Mouse (Mus musculus): ENCODE data around the gene Ubqln4. TPM values are rescaled to one million over a fixed set of nuclear protein-coding genes. Genes with fewer than 3 reads are reported as not detected.

The Ubqln4 gene
- polyA plus RNA-seq, 1 experiment from 2014 or later, result 38.4 TPM

- peak overlapping the region; percentile 100; the same call in 1 of the 2 replicates for H3K9ac ChIP-seq
Measured at GRCm38 (mm10) chr3:88528646-88529045, 24.9 kb upstream of the Ubqln4 start.

GRCm38 (mm10) chr3:88529204-88530000, 24.2 kb upstream of the Ubqln4 start:
- H3K4me3 ChIP-seq, result peak overlapping the region; percentile 63
- H3K9ac ChIP-seq, result peak overlapping the region; percentile 100
- H3K36me3 ChIP-seq, result peaks cover 10% of the 10 kb centered on the region
- WGBS, result 20% methylated on average over 7 of the region's 7 CpGs
- H3K27me3 ChIP-seq, result no peaks in the 10 kb centered on the region
- peaks cover 62% of the 10 kb centered on the region for H3K4me1 ChIP-seq (replicated peaks)
- peak overlapping the region; percentile 99 for H3K27ac ChIP-seq (replicated peaks)
- ATAC-seq (ENCODE audit: low read depth), result no peak
- peak overlapping the region; percentile 99 for H3K4me2 ChIP-seq
- H3K9me3 ChIP-seq, result no peaks in the 10 kb centered on the region

More at GRCm38 (mm10) chr3:88528646-88529045, 24.9 kb upstream of the Ubqln4 start:
- H3K27ac ChIP-seq (replicated peaks), result 0 out of 2 replicates have a peak overlapping the region, but pooled peaks have one; percentile 99
- H3K27me3 ChIP-seq, result no peaks in the 10 kb centered on the region
- H3K4me3 ChIP-seq, result peak overlapping the region; percentile 63
- no peaks in the 10 kb centered on the region for H3K9me3 ChIP-seq
- 82% methylated on average over 11 of the region's 11 CpGs for WGBS
- H3K4me2 ChIP-seq, result peak overlapping the region; percentile 99
- no peak for ATAC-seq (ENCODE audit: low read depth)
- H3K36me3 ChIP-seq, result peaks cover 16% of the 10 kb centered on the region
- peaks cover 55% of the 10 kb centered on the region for H3K4me1 ChIP-seq (replicated peaks)

DNA sequence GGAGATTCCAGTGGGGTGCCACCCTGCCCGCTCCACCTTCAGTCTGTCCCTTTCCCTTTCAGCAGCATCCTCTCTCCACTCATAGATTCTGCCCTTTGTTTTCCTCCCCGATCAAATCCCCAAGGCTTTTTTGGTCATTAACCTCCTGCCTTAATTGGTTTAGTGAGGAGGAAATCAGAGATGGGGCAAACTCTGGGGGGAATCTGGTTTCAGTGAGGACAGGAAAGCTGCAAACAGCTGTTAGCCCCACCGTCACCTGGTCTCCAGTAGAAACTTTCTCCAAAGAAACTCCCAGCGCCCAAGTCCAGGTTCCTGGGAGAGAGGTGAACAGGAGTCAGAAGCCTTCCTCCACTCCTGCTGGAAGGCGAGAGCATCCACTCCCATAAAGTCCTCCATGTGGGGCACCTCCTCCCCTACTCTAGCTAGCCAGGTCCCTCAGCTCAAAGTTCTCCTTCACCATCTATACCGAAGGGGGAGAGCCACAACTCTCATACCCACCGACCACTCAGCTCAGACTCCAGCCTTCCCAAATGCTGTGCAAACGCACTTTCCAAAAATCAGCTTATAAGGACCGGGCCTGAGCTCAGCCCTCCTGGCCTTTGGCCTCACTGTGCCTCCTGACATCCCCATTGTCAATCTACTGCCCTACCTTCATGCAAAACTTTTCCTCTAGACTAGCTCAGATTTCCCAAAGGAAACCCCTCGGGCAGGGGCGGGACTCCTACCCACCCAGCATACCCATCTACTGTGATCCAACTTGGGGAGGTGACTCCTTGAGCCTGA, 23.3 kb upstream of the Ubqln4 start:
- peak overlapping the region; percentile 99 for H3K4me2 ChIP-seq
- 7% methylated on average over 11 of the region's 11 CpGs for WGBS
- ATAC-seq (ENCODE audit: low read depth), result no peak
- peaks cover 7% of the 10 kb centered on the region for H3K36me3 ChIP-seq
- H3K27ac ChIP-seq (replicated peaks), result peak overlapping the region; percentile 99
- peak overlapping the region; percentile 63 for H3K4me3 ChIP-seq
- peak overlapping the region; percentile 100 for H3K9ac ChIP-seq
- H3K9me3 ChIP-seq, result no peaks in the 10 kb centered on the region
- peaks cover 69% of the 10 kb centered on the region for H3K4me1 ChIP-seq (replicated peaks)
- no peaks in the 10 kb centered on the region for H3K27me3 ChIP-seq

GRCm38 (mm10) chr3:88531348-88532298, 21.9 kb upstream of the Ubqln4 start:
- Histone ChIP-seq H3K36me3 (peaks cover 18% of the 10 kb centered on the region), H3K4me3 (peak overlapping the region; percentile 63), H3K4me1 (replicated peaks) (peaks cover 70% of the 10 kb centered on the region), H3K27me3 (no peaks in the 10 kb centered on the region), H3K9ac (peak overlapping the region; percentile 100), H3K4me2 (peak overlapping the region; percentile 99), H3K27ac (replicated peaks) (peak overlapping the region; percentile 99), H3K9me3 (no peaks in the 10 kb centered on the region)
- peak; percentile 83 for ATAC-seq (ENCODE audit: low read depth)
- WGBS, result under 1% methylated on average over 53 of the region's 63 CpGs

GRCm38 (mm10) chr3:88532299-88532674, 21.3 kb upstream of the Ubqln4 start, which contains the start of gene Mex3a:
Mex3a (plus strand) TSS chr3:88532395.
- WGBS, result 1% methylated on average over 12 of the region's 31 CpGs
- ATAC-seq (ENCODE audit: low read depth), result no peak; the same call in 1 of the 2 replicates
- Histone ChIP-seq H3K9ac (peak within 1 kb of the TSS; percentile 100), H3K4me1 (replicated peaks) (peaks cover 70% of the 10 kb centered on the region), H3K27me3 (no peaks in the 10 kb centered on the region), H3K4me3 (peak within 1 kb of the TSS; percentile 63), H3K9me3 (no peaks in the 10 kb centered on the region), H3K36me3 (peaks cover 25% of the 10 kb centered on the region), H3K4me2 (peak within 1 kb of the TSS; percentile 99), H3K27ac (replicated peaks) (peak within 1 kb of the TSS; percentile 99)

DNA sequence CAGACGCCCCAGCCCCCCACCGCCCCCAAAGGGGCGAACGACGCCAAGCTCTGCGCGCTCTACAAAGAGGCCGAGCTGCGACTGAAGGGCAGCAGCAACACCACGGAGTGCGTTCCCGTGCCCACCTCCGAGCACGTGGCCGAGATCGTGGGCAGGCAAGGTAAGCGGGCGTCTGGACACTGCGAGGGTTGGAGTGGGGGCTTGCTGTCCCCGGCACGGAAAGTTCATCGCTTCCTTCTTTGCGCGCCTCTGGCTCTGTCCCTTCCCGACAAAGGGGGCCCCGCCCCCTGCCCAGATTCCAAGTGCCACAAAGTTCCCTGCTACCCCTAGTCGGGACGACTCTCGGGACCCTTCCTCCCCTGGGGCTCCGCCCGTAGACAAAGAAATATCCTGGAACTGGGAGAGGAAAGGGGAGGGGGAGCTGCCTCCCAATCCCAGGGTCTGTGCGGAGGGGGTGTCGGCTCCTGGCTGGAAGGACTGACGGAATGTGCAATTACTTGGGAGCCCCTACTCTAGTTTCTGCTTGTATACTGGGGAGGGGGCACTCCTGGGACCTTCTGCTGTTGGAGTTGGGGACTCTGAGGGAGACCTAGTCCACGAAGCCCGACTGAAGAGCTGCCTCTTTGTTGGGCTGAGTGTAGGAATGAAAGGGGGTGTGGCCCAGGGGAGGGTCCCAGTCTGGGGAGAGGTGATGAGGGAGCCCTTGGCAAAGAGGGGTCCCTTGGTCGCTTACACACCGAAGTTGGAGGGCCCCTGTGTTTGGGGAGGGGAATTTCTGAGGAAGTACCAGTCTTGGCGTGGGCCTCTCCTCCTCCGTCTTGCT, 20.7 kb upstream of the Ubqln4 start:
- peak overlapping the region; percentile 99 for H3K4me2 ChIP-seq
- no peaks in the 10 kb centered on the region for H3K9me3 ChIP-seq
- H3K27ac ChIP-seq (replicated peaks), result peak overlapping the region; percentile 99
- H3K27me3 ChIP-seq, result no peaks in the 10 kb centered on the region
- H3K4me3 ChIP-seq, result peak overlapping the region; percentile 63
- peak; percentile 12 for ATAC-seq (ENCODE audit: low read depth)
- peak overlapping the region; percentile 100 for H3K9ac ChIP-seq
- H3K4me1 ChIP-seq (replicated peaks), result peaks cover 70% of the 10 kb centered on the region
- under 1% methylated on average over 39 of the region's 40 CpGs for WGBS
- H3K36me3 ChIP-seq, result peaks cover 31% of the 10 kb centered on the region

GRCm38 (mm10) chr3:88533706-88534105, 19.9 kb upstream of the Ubqln4 start:
- WGBS, result 1% methylated on average over 5 of the region's 5 CpGs
- Histone ChIP-seq H3K4me1 (replicated peaks) (peaks cover 70% of the 10 kb centered on the region), H3K27me3 (no peaks in the 10 kb centered on the region), H3K4me2 (peak overlapping the region; percentile 99), H3K9me3 (no peaks in the 10 kb centered on the region), H3K9ac (peak overlapping the region; percentile 100), H3K36me3 (peaks cover 39% of the 10 kb centered on the region), H3K4me3 (peak overlapping the region; percentile 63), H3K27ac (replicated peaks) (peak overlapping the region; percentile 99)
- no peak for ATAC-seq (ENCODE audit: low read depth)

GRCm38 (mm10) chr3:88535005-88535404, 18.6 kb upstream of the Ubqln4 start:
- Histone ChIP-seq H3K36me3 (peaks cover 47% of the 10 kb centered on the region), H3K27me3 (no peaks in the 10 kb centered on the region), H3K4me2 (peak overlapping the region; percentile 99), H3K9me3 (no peaks in the 10 kb centered on the region), H3K9ac (peak overlapping the region; percentile 100), H3K27ac (replicated peaks) (peak overlapping the region; percentile 99), H3K4me3 (peak overlapping the region; percentile 63), H3K4me1 (replicated peaks) (peaks cover 67% of the 10 kb centered on the region)
- ATAC-seq (ENCODE audit: low read depth), result no peak
- 9% methylated on average over 3 of the region's 3 CpGs for WGBS

DNA sequence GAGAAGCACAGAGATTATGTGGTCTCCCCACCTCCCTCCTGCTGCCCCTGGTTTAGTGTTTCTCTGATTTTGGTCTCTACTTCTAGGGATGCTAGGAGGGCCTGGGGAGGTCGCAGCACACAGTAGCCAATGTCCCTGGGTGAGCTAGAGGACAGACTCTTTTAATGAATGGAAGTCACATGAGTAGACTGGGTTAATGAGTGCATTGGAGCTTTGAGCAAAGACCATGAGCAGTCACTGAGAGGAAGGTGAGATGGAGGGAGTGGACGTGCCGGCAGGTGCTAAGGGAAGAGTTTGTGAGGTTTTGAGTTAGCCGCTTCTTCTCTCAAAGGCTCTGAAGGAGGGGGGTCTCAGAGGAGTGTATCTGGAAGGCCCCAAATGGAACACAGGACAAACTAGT, 18.0 kb upstream of the Ubqln4 start:
- H3K27ac ChIP-seq (replicated peaks), result peak overlapping the region; percentile 99; the same call in 1 of the 2 replicates
- peak overlapping the region; percentile 99 for H3K4me2 ChIP-seq
- peak overlapping the region; percentile 100 for H3K9ac ChIP-seq
- peaks cover 67% of the 10 kb centered on the region for H3K4me1 ChIP-seq (replicated peaks)
- WGBS, result 39% methylated on average over 4 of the region's 4 CpGs
- no peaks in the 10 kb centered on the region for H3K9me3 ChIP-seq
- H3K27me3 ChIP-seq, result no peaks in the 10 kb centered on the region
- no peak for ATAC-seq (ENCODE audit: low read depth)
- peaks cover 52% of the 10 kb centered on the region for H3K36me3 ChIP-seq
- H3K4me3 ChIP-seq, result peak overlapping the region; percentile 63

- peak overlapping the region; percentile 99; the same call in 1 of the 2 replicates for H3K27ac ChIP-seq (replicated peaks)
- H3K4me3 ChIP-seq, result peak overlapping the region; percentile 63
- peaks cover 74% of the 10 kb centered on the region for H3K4me1 ChIP-seq (replicated peaks)
- H3K9me3 ChIP-seq, result no peaks in the 10 kb centered on the region
- H3K36me3 ChIP-seq, result peaks cover 60% of the 10 kb centered on the region
- 9% methylated on average over 64 of the region's 64 CpGs for WGBS
- no peak for ATAC-seq (ENCODE audit: low read depth)
- peak overlapping the region; percentile 99 for H3K4me2 ChIP-seq
- H3K27me3 ChIP-seq, result no peaks in the 10 kb centered on the region
- peak overlapping the region; percentile 100 for H3K9ac ChIP-seq
Measured at GRCm38 (mm10) chr3:88536103-88536930, 17.2 kb upstream of the Ubqln4 start.

All from neural tube, embryonic 13.5 days (tissue).